Comparison of ENCODE assay signal across 8 mouse cellular contexts in the genomic region with DNA sequence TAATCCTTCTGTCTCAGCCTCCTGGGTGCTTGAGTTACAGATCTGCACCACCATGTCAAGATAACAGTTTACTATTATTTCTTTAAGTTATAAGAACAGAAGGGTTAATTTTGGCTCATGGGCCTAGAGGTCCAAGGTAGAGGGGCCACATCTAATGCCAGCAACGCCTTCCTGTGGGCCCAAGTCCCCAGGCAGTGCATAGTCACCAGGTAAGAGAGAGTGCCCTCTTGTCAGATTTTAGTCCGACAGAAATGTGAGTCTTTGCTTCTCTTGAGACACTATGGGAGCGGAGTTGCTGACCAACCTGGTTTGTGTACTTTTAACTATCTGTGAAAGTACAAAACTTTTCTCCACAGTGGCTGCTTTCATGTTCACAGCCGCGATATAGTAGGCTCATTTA. TPM values are rescaled to one million over a fixed set of nuclear protein-coding genes. Genes with fewer than 3 reads are reported as not detected.
DNase-seq lines count a peak whose midpoint lies in the region; ATAC-seq and TF ChIP-seq lines count a peak whose summit lies in the region.

No protein-coding gene starts in this region.

- H3K9ac ChIP-seq in limb, embryonic 15.5 days: no peak overlapping the region
- no peak overlapping the region for H3K9ac ChIP-seq in stomach, postnatal 0 days (ENCODE audit: low read length)

- WGBS in limb, embryonic 15.5 days: 27% methylated on average over 5 of the region's 5 CpGs
- WGBS in stomach, postnatal 0 days: 25% methylated on average over 5 of the region's 5 CpGs

- H3K9me3 ChIP-seq in limb, embryonic 15.5 days: 0 out of 2 replicates have a peak, but pooled peaks cover 2% of the 10 kb centered on the region
- H3K9me3 ChIP-seq in stomach, postnatal 0 days (ENCODE audit: control insufficient read depth, low read length): no peaks in the 10 kb centered on the region

- peak overlapping the region; percentile 95 for H3K4me2 ChIP-seq in limb, embryonic 15.5 days
- H3K4me2 ChIP-seq in stomach, postnatal 0 days (replicated peaks; ENCODE audit: low read depth): peak overlapping the region; percentile 38; the same call in 1 of the 2 replicates

- peaks cover 18% of the 10 kb centered on the region for H3K4me1 ChIP-seq in testis, adult 2 months (ENCODE audit: control insufficient read depth, insufficient read depth, low read length)
- H3K4me1 ChIP-seq in limb, embryonic 15.5 days: peaks cover 24% of the 10 kb centered on the region
- H3K4me1 ChIP-seq in stomach, postnatal 0 days (replicated peaks; ENCODE audit: control insufficient read depth, insufficient read depth): 0 out of 2 replicates have a peak, but pooled peaks cover 3% of the 10 kb centered on the region

- no peak for TF ChIP-seq EP300 in stomach, postnatal 0 days (optimal IDR thresholded peaks at IDR 0.05)

- DNase-seq in heart, adult 11 months: peak; percentile 92
- no peak for DNase-seq in heart, postnatal 14 days
- DNase-seq in testis, postnatal 14 days (ENCODE audit: low spot score): no peak
- DNase-seq in stomach, postnatal 0 days (ENCODE audit: low spot score): no peak
- DNase-seq in left cerebral cortex, adult 9 months (ENCODE audit: low spot score in 2 of 2): no peak
- DNase-seq in left cerebral cortex, postnatal 10 days (ENCODE audit: extremely low spot score in 1 of 2, low spot score in 2 of 2): no peak

- no peak for TF ChIP-seq POLR2A in testis, adult 2 months (IDR thresholded peaks at IDR 0.05; ENCODE audit: control insufficient read depth, low read depth, low read length)

- intact Hi-C loops in heart, postnatal 14 days (cut with DNase I): no loop called here
- intact Hi-C loops in left cerebral cortex, postnatal 10 days (cut with DNase I): no loop called here

- TF ChIP-seq CTCF in testis, adult 2 months (IDR thresholded peaks at IDR 0.05; ENCODE audit: control insufficient read depth, insufficient read depth, insufficient replicate concordance, low read depth, low read length): no peak
- TF ChIP-seq CTCF in stomach, postnatal 0 days (IDR thresholded peaks at IDR 0.05; ENCODE audit: low read depth): no peak

- ATAC-seq in limb, embryonic 15.5 days (ENCODE audit: insufficient number of reproducible peaks, low FRiP score, low TSS enrichment, low read depth): no peak
- ATAC-seq in stomach, postnatal 0 days (ENCODE audit: low FRiP score, low TSS enrichment): no peak

- no peaks in the 10 kb centered on the region for H3K36me3 ChIP-seq in testis, adult 2 months (ENCODE audit: control insufficient read depth, insufficient read depth, low read length)
- no peaks in the 10 kb centered on the region for H3K36me3 ChIP-seq in limb, embryonic 15.5 days
- no peaks in the 10 kb centered on the region; the same call in 1 of the 2 replicates for H3K36me3 ChIP-seq in stomach, postnatal 0 days (ENCODE audit: control insufficient read depth, insufficient read depth, low read length)

- no peaks in the 10 kb centered on the region for H3K27me3 ChIP-seq in testis, adult 2 months (ENCODE audit: control insufficient read depth, insufficient read depth, low read length)
- H3K27me3 ChIP-seq in limb, embryonic 15.5 days: no peaks in the 10 kb centered on the region
- no peaks in the 10 kb centered on the region for H3K27me3 ChIP-seq in stomach, postnatal 0 days (ENCODE audit: control insufficient read depth, insufficient read depth, low read length)

- H3K27ac ChIP-seq in testis, adult 2 months (ENCODE audit: control insufficient read depth, insufficient read depth, low read depth, low read length): peak overlapping the region; percentile 32; the same call in 1 of the 2 replicates
- peak overlapping the region; percentile 67 for H3K27ac ChIP-seq in limb, embryonic 15.5 days
- no peak overlapping the region for H3K27ac ChIP-seq in stomach, postnatal 0 days (replicated peaks)

- no peak overlapping the region for H3K4me3 ChIP-seq in testis, adult 2 months (ENCODE audit: control insufficient read depth, low read depth, low read length)
- peak overlapping the region; percentile 64 for H3K4me3 ChIP-seq in limb, embryonic 15.5 days
- H3K4me3 ChIP-seq in stomach, postnatal 0 days (ENCODE audit: low read depth, low read length): peak overlapping the region; percentile 64; the same call in 1 of the 2 replicates

RNA-seq across cellular contexts. Expression of gene Fam210b, which starts 0.7 kb away (rescaled TPM):
- 1 to 10 TPM; 6.9 to 7.0 TPM for total RNA-seq in heart, postnatal 14 days (2021)
- 6.8 and 7.9 TPM in 2 replicates for polyA plus RNA-seq in testis, adult 2 months (2012; rRNA removed)
- polyA plus RNA-seq in limb, embryonic 15.5 days (2015; fragmentation: Nextera tagmentation; extraction: Ambion mirVana): 15.1 and 16.8 TPM in 2 replicates
- polyA plus RNA-seq in stomach, postnatal 0 days (2015; fragmentation: Nextera tagmentation; extraction: Ambion mirVana): 23.9 and 25.7 TPM in 2 replicates
- total RNA-seq in left cerebral cortex, postnatal 10 days (2021): 10 to 100 TPM; 15.3 to 15.5 TPM

RNA-seq across cellular contexts. Expression of gene Aurka, which starts 25.7 kb away (rescaled TPM):
- total RNA-seq in heart, postnatal 14 days (2021): 1 to 10 TPM; 3.4 to 6.3 TPM
- polyA plus RNA-seq in testis, adult 2 months (2012; rRNA removed): 74.5 and 87.6 TPM in 2 replicates
- polyA plus RNA-seq in limb, embryonic 15.5 days (2015; fragmentation: Nextera tagmentation; extraction: Ambion mirVana): 73.6 and 76.8 TPM in 2 replicates
- 18.9 and 24.1 TPM in 2 replicates for polyA plus RNA-seq in stomach, postnatal 0 days (2015; fragmentation: Nextera tagmentation; extraction: Ambion mirVana)
- 1 to 10 TPM; 3.3 to 3.8 TPM for total RNA-seq in left cerebral cortex, postnatal 10 days (2021)

RNA-seq across cellular contexts. Expression of gene Cstf1, which starts 25.8 kb away (rescaled TPM):
- total RNA-seq in heart, postnatal 14 days (2021): 10 to 100 TPM; 19.3 to 19.6 TPM
- polyA plus RNA-seq in testis, adult 2 months (2012; rRNA removed): 158 and 175 TPM in 2 replicates
- polyA plus RNA-seq in limb, embryonic 15.5 days (2015; fragmentation: Nextera tagmentation; extraction: Ambion mirVana): 32.9 and 33.0 TPM in 2 replicates
- 19.9 TPM in 2 replicates for polyA plus RNA-seq in stomach, postnatal 0 days (2015; fragmentation: Nextera tagmentation; extraction: Ambion mirVana)
- 10 to 100 TPM; 25.8 to 28.5 TPM for total RNA-seq in left cerebral cortex, postnatal 10 days (2021)

RNA-seq across cellular contexts. Expression of gene Cass4, which starts 48.9 kb away (rescaled TPM):
- under 1 TPM; 0.44 to 0.45 TPM for total RNA-seq in heart, postnatal 14 days (2021)
- polyA plus RNA-seq in testis, adult 2 months (2012; rRNA removed): 0.26 and 0.31 TPM in 2 replicates
- 0.33 and 0.46 TPM in 2 replicates for polyA plus RNA-seq in limb, embryonic 15.5 days (2015; fragmentation: Nextera tagmentation; extraction: Ambion mirVana)
- 0.17 and 0.18 TPM in 2 replicates for polyA plus RNA-seq in stomach, postnatal 0 days (2015; fragmentation: Nextera tagmentation; extraction: Ambion mirVana)
- under 1 TPM; 0.47 to 0.59 TPM for total RNA-seq in left cerebral cortex, postnatal 10 days (2021)
